Mouse (Mus musculus) MEL (cell line): ENCODE measurements at regions not wholly inside any gene's neighbourhood (a gene's known extent, or its start where the extent isn't known, plus 50 kb on each side); places are given as distances from the start of the nearest gene placed in this dataset.

Experiments used
- BHLHE40 ChIP-seq: IDR thresholded peaks from 2 replicates; pipeline ENCODE4 v1.6.1; 2012; ENCODE audit warnings: low read depth, mild to moderate bottlenecking, inconsistent platforms, low read length, improper control_type of control experiment, borderline replicate concordance
- CTCF ChIP-seq, 3 experiments: IDR thresholded peaks in 2 of 3; conservative IDR thresholded peaks in 1 of 3; 2 replicates each; pipeline ENCODE4 v1.5.1; 2011 to 2012; ENCODE audit warnings: low read length in 3 of 3, low read depth in 2 of 3, mild to moderate bottlenecking in 2 of 3, improper control_type of control experiment in 1 of 3, inconsistent platforms in 1 of 3, mixed read lengths in 1 of 3, moderate library complexity in 1 of 3; ENCODE audit not compliant: control insufficient read depth in 1 of 3, insufficient read depth in 1 of 3, poor library complexity in 1 of 3, severe bottlenecking in 1 of 3
- GATA1 ChIP-seq: IDR thresholded peaks from 2 replicates; pipeline ENCODE4 v1.6.1; 2011; ENCODE audit warnings: low read depth, low read length, improper control_type of control experiment
- NELFE ChIP-seq: IDR thresholded peaks from 2 replicates; pipeline ENCODE4 v1.6.1; 2011; ENCODE audit warnings: low read depth, low read length, improper control_type of control experiment
- POLR2A ChIP-seq, 2 experiments: IDR thresholded peaks; 2 replicates each; pipeline ENCODE4 v1.6.1; 2011 to 2012; ENCODE audit warnings: low read length in 2 of 2, mild to moderate bottlenecking in 2 of 2, control low read depth in 1 of 2, improper control_type of control experiment in 1 of 2, low read depth in 1 of 2, moderate library complexity in 1 of 2; ENCODE audit not compliant: control insufficient read depth in 1 of 2, insufficient read depth in 1 of 2, poor library complexity in 1 of 2
- RAD21 ChIP-seq: IDR thresholded peaks from 2 replicates; pipeline ENCODE4 v1.6.1; 2011; ENCODE audit warnings: mild to moderate bottlenecking, low read depth, low read length, improper control_type of control experiment
- TBP ChIP-seq: IDR thresholded peaks from 2 replicates; pipeline ENCODE4 v1.8.0; 2011; ENCODE audit warnings: low read depth, low read length, improper control_type of control experiment
- TCF12 ChIP-seq: IDR thresholded peaks from 2 replicates; pipeline ENCODE4 v1.6.1; 2014; ENCODE audit warnings: low read depth, mild to moderate bottlenecking, inconsistent platforms, low read length, improper control_type of control experiment, moderate library complexity
- USF1 ChIP-seq: IDR thresholded peaks from 2 replicates; pipeline ENCODE4 v1.6.1; 2014; ENCODE audit warnings: low read depth, mild to moderate bottlenecking, inconsistent platforms, low read length, improper control_type of control experiment, moderate library complexity
- USF2 ChIP-seq, 2 experiments: IDR thresholded peaks; 2 replicates each; pipeline ENCODE4 v1.6.1; 2011 to 2012; ENCODE audit warnings: improper control_type of control experiment in 2 of 2, low read length in 2 of 2, borderline replicate concordance in 1 of 2, inconsistent platforms in 1 of 2, low read depth in 1 of 2, mild to moderate bottlenecking in 1 of 2; ENCODE audit not compliant: insufficient read depth in 1 of 2
- ZNF384 ChIP-seq: IDR thresholded peaks from 2 replicates; pipeline ENCODE4 v1.6.1; 2012; ENCODE audit warnings: low read depth, mild to moderate bottlenecking, inconsistent platforms, low read length, improper control_type of control experiment

- no peak for TF ChIP-seq GATA1
- TF ChIP-seq CTCF (IDR thresholded peaks at IDR 0.05 in 2 of 3, conservative IDR thresholded peaks at IDR 0.05 in 1 of 3; ENCODE audit: control insufficient read depth in 1 of 3, insufficient read depth in 1 of 3, low read depth in 2 of 3, low read length in 3 of 3, poor library complexity in 1 of 3, severe bottlenecking in 1 of 3), result no peak
- no peak for TF ChIP-seq POLR2A (IDR thresholded peaks at IDR 0.05; ENCODE audit: control insufficient read depth in 1 of 2, insufficient read depth in 1 of 2, low read depth in 1 of 2, low read length in 2 of 2, poor library complexity in 1 of 2)
- no peak for TF ChIP-seq USF1
- no peak for TF ChIP-seq TCF12
- no peak for TF ChIP-seq BHLHE40
- no peak for TF ChIP-seq USF2 (IDR thresholded peaks at IDR 0.05; ENCODE audit: borderline replicate concordance in 1 of 2, insufficient read depth in 1 of 2, low read depth in 1 of 2, low read length in 2 of 2)
- no peak for TF ChIP-seq ZNF384
- no peak for TF ChIP-seq RAD21
- no peak for TF ChIP-seq TBP
- TF ChIP-seq NELFE, result no peak
Observed at GRCm38 (mm10) chr2:147942591-147942990, 104.2 kb downstream of the Foxa2 start.
